Mouse (Mus musculus) urinary bladder, postnatal 14 days (tissue): Measurements from ENCODE around the gene Tmprss6.

Experiments
- DNase-seq: peaks from one replicate; pipeline ENCODE4 v3.0.0; 2021; ENCODE audit warnings: low spot score

Gene Tmprss6

DNA sequence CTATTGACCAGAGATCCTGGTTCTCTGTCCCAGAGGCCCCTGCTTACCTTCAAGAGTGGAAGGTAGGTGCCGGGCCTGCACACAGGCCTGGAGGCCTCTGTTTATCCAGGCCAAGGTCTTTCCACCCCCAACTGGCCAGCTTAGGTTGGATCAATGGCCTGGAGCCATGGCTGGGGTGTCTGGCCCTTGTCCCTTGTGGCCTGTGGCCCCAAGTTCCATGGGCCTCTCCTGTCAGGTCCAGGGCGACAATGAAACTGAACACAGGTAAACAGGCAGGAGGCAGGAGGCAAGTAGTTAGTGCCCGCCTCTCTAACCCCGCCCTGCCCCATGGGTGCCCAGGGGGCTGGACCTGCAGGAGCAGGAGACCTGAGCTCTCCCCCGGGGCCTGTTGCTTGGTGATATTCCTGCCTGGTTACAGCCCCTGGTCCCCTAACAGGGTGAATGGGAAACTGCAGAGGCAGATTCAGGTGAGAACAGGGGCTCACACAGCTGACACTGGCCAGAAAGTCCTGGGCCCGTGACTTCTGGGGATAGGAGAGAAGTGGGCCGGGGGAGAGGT lies at the start of gene Tmprss6:
TSS of gene Tmprss6 (minus strand) at position 256 of the 559 bp plus-strand sequence.
- DNase-seq = no peak

DNA sequence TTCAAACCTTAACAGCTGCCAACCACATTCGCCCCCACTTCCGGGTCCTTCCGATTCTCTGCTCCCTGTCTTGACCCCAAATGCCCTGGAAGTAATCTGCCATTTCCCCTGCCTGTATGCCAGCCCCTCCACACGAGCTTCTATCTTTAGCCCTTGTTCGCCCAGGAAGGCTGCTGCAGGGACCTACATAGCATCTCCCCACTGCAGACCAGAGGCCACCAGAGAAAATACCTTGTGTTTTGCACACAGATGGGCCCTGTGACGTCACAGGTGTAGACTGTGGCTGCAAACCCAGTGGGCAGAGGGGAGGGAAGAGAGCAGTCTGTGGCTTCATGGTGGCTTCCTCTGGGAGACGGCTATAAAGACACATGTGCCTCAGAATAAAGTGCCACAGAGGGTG lies 49.8 kb upstream of the Tmprss6 start:
- DNase-seq = no peak

DNA sequence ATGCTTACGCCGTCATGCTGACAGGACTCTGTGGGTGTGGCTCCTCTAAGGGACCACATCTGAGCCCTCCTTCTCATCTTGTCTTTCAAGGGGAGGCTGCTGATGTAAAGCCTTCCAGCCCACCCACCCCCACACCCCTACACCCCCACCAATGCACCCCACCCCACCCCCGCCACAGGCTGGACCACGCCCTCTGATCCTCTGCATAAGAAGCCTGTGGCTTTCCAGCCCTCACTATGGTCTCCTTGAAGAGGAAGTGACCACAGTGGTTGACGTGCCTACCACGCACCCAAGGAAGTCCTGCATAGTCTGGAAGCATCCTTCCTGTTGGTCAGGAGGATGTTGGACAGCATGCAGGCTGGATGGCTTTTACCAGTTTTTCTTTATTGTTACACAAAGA lies 47.3 kb upstream of the Tmprss6 start:
- DNase-seq = no peak

DNA sequence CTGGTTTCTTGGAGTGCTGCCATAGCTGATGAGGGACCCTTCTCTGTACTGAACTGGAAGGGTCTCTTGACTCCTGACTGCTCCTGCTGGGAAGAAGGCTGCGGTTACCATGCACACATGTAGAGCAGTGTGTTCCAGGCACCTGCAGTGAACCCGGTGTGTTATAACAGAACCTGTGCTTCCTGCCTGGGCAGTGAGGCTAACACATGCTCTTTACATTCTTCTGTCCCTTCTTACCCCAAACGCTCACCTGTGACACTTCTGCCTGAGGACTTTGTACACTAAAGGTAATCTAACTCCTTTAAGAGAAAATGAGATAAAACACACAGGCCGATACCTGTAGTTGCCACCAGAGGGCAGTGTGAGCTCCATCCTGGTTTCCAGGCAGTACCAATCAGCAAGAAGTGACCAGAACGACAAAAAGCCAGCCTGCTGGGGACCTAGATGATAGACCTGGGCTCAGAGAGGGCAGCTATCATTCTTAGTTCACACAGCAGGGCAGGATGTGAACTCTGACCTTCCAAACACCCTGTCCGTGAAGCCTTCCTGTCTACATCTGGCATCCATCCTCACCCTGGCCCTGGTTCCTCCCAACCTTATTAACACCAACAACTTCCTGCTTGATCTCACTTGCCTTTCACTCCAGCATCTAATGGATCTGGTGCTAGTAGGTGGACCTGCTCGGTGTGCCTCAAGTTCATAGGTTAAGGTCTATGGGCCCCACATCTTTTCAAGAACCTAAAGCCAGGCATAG lies 46.1 kb upstream of the Tmprss6 start:
- peak; percentile 81 for DNase-seq

DNA sequence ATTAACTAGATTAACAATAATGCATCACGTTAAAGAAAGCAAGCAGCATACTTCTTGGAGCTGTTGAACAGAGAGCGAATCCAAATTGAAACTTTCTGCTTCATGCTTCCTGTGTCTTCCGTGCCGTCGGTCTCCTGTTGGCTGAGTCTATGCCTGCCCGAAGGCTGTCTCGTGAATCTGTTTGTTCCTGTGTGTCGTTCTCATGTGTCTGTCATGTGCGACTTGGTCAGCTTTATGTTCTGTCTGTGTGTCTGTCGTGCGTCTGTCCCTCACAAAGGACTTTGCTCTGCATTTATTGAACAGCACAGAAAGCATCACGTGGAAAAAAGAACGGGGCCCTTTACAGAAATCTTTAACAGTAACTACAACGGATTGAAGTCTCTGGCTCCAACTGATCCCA lies 44.6 kb upstream of the Tmprss6 start:
- DNase-seq = no peak

DNA sequence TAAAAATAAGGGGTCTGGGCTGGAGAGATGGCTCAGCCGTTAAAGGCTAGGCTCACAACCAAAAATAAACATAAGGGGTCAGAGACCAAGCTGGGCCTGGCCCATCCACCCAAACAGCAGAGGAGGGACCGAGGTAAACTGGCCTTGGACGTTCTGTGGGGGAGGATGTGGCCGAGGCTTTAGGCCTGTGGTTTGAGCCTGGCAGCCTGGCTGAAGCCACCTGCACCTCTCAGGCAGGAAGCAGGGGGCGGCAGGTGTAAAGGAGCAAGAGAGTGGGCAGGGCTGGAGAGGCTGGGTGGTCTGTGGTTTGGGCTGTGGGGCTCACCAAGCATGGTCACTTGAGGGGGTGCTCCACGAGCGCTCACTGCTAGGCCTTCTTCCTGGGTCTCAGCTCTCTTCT lies 43.5 kb upstream of the Tmprss6 start:
- DNase-seq = no peak

DNA sequence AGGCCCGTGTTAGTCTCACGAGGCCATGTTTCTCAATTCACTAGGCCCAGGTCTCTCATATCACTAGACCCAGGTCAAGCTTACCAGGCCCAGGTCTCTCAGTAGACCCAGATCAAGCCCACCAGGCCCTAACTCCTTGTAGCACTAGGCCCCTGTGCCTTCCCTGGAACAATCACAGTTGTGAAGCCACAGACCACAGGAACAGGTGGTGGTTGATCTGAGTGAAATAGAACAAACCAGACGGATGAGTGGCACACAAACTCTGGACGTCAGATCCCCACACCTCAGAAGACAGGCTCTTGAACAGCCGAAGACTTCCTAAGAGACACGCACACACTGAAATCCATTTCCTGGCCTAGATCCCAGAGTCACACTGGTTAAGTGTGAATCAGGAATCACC lies 42.3 kb upstream of the Tmprss6 start:
- no peak for DNase-seq

DNA sequence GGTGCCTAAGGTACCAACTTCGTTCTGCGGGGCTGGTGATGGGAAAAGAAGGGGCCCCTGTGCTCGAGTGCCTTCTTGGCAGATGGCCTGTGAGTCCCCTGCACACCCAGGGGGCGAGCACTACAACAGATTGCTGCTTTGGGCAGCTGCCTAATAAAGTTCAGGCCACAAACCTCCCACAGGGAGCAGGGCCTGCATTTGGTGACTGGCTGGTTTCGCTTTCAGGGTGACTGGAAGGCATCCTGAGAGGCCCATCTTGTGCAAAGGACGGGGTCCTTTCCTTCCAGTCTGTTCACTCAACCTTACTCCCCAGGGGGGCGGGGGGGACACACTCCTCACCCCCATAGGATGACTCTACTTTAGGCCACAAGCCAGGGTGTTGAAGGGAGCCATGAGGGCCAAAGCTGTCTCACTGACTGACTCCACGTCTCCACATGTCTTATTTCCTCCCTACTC lies 41.7 kb upstream of the Tmprss6 start:
- no peak for DNase-seq

DNA sequence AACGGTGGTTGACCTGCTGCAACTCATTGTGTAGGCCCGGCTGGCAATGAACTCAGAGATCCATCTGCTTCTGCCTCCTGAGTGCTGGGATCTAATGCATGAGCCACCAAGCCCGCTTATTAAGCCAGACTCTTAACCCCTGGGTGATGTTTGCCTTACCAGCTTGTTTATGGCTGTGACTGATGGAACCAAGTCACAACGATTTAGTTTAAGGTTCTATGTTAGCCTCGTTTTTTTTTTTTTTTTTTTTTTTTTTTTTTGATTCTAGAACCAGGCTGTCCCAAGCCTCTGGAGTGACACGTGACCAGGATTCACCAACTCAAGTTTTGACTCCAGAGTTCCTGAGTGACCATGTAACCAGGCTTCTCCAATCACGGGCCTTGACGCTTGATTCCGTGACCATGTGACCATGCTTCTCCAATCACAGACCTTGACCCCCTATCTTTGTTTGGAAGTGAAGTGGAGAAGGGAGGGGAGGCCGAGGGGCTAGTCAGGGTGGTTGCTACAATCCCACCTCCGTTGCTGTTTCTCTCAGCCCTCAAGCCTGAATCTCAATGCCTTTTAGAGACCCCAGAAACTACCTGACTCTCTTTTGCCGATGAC lies 41.0 kb upstream of the Tmprss6 start:
- no peak for DNase-seq

DNA sequence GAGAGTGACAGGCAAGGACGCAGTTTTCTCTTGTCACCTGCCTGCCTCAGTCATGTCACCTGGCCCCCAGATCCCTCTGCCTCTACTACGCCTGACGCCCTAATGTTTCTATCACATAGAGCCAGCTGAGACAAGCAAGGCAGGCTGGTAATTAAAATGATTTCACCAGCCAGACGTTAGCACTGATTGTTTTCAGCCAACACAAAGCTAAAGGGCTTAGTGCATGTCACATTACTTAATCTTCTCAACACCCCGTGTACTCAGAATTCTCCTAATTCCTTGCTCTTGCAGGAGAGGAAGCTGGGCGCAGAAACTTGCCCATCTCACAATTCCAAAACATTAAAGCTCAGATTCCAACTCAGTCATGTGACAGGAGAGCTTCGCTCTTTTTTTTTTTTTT lies 40.0 kb upstream of the Tmprss6 start:
- no peak for DNase-seq

DNA sequence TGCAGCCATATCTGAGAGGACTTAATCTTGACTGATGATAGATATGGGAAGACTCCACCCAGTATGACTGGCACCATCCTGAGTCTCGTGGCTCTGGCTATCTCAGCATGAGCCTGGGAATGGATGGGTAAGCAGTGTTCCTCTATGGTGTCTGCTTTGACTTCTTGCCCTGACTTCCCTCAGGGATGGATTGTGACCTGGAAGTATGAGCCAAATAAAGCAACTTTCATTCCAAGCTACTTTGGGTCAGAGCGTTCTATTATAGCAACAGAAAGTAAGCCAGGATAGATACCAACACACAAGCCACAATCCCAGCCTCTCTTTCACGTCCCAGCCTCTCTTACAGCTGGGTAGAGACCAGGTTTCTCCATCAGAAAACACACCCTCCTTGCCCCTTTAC lies 37.1 kb upstream of the Tmprss6 start:
- DNase-seq = no peak

DNA sequence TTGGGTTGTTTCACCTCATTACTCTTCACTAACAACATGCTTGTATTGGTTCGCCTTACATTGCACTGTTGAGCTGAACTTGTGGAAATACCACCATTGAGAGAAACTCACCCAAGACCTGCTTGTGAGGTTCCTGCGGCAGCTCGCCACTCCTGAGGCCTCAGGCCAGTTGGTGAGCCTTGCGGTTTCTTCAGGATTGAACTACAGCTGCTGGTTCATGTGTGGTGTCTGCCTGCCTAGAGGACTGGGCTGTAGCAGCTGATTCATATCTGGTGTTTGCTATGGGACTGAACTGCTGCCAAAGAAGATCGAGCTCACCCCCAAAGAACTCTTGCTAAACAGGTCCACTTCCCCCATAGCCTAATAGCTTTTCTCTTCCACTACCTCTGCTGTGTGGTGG lies 36.4 kb upstream of the Tmprss6 start:
- DNase-seq = no peak

DNA sequence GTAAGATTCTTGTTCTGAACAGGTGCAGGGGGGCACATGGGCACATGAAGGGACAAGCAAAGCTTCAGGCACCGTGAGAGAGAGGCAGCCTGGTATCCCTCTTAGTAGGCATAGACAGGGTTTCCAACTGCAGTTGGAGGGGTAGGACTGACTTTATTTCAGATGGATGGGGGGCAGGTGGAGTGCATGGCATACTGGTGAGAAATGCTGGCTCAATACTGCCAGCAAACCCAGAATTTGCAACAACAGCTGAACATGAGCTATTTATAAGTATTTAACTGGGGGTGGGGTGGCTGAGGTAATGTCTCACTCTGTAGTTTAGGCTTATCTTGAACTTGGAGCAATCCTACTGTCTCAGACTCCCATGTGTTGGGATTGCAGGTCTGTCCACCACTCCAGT lies 35.6 kb upstream of the Tmprss6 start:
- no peak for DNase-seq

DNA sequence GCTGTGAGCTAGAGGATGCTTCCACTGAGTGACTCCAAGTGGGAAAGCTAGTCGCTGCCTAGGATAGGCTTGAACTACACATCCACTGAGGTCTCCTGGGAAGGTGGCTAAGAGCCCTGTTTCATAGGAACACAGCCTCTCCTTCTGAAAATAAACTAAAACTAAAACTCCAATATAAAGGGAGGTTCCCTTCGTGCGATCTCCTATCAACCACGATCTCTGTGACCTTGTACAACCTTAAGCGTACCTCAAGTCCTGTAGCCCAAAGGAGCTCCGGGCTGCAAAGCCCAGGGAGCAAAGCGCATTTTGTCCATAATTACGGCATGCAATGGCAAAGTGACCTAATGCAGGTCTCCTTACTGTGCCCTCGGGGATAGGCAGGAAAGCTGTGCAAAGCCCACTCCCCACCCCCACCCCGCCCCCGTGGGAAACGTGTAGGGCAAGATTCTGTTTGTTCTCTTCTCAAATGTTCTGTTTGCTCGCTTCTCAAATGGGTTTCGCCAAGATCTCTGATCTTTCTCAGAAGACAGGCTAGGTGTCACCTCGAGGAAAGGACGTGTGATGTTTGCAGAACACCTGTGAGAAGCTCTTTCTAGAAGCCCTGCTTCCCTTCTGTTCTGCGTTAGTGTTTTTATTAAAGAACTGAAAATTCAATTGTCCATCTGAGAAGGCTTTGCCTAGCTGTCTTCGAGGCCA lies 34.2 kb upstream of the Tmprss6 start:
- no peak for DNase-seq

DNA sequence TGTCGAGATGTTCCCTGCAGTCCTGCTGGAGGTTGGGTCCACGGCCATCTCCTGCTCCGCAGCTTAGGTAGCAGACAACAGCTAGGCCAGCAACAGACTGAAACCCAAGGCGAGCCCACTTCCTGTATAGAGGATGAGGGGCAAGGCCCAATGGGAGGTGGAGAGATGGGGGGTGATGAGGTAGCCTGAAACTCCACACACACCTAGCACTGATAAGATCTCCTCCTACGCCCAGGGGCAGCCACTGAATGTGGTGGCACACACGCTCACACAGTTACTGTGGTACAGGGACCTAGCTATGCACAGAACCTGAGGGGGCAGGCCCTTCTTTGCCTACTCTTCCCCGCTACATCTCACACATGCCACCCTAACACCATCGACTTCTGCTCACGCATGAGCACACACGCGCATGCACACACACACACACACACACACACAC lies 26.6 kb upstream of the Tmprss6 start, which contains the start of gene Il2rb:
TSS of gene Il2rb (minus strand) at position 304 of the 439 bp plus-strand sequence.
- no peak for DNase-seq

DNA sequence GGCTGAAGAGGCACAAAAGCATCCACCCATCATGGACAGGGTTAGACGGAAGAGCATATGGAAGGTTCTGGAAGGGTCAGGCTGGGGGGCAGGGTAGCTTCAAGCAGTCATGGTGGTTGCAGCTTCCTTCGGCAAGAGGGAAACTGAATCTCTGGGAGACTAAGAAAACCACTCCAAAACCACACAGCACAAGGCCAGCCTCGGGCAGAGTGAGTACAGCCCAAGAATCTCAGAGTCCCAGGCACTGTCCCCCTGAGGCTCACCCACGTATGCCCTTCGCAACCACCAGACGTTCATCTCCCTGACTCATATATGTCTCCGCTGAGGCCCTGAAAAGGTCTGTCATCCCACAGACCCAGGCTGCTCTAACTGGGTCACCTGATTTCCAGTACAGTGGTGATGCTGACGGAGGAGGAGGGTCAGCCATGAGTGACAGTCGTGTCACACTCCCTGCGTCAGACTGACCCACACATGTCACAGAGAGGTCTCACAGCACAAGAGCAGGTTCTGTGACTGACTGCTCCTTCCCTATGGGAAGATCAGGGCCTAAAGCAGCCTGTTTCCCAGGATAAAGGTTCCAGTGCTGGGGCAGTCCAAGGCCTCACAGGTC lies 25.1 kb upstream of the Tmprss6 start:
- DNase-seq = no peak

DNA sequence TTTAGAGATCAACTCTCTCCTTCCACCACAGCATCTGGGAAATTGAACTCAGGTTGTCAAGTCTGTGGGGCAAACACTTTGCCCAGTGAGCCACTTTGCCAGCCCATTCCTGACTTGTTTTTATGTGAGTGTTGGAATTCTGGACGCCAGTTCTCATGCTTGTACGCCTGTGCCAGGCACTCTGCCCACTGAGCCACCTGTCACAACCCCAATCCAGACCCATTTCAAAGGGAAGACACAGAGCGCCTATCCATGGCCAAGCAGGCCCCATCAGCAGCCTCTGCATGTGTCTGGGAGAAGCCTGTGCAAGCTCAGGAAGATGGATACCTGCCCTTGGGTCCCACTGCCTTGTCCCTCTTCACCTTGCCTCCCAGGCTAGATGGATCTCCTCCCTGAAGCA lies 22.9 kb upstream of the Tmprss6 start:
- DNase-seq = no peak

DNA sequence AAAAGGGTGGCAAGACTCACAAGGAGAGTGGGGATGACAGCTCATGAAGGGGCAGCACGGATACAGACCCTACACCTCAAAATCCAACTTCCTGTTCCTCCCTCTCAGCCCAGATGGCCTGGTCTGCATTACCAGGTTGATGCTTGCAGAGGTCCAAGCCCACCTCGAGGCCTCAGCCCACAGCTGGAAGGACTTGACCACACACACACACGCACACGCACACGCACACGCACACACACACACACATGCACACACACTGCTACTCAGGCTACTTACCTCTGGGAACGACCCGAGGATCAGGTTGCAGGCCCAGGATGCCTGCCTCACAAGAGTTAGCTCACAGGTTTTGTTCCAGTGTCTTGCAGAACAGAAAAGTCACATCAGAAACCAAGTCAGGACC lies 21.5 kb upstream of the Tmprss6 start:
- no peak for DNase-seq

DNA sequence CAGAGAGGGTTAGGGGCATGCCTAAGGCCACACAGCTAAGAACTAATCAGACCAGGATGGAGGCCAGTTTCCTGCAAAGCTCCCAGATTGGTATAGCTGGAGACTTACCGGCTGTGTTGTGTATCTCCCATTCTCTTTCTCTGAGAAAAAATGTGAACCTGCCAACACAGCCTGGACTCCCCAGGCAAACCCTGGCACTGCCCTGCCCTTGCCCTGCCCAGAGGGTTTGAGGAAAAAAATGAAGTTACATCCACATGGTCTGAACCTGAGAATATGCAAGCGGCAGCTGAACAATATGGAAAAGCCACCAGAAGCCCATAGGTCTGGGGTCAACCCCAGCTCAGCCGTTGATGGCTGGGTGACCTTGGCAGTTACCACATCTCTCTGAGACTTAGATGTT lies 20.8 kb upstream of the Tmprss6 start:
- DNase-seq = no peak

DNA sequence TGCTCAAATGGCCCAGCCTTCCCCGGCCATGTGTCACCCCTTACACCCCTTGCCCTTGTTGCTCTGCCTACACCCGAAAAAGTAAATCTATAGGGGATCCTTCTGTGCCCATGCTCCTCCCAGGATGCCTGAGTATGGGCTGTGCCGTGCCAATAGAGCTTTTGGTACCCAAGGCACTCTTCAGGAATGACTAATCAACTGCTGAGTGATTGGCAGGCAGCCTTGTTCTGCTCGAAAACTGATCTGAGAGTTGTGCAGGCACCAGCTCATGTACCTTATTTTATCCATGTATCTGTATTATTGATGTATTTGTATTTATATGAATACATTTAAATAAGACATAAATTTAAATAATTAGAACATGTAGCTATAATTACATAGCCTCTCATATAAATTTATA lies 18.6 kb upstream of the Tmprss6 start:
- DNase-seq = no peak

DNA sequence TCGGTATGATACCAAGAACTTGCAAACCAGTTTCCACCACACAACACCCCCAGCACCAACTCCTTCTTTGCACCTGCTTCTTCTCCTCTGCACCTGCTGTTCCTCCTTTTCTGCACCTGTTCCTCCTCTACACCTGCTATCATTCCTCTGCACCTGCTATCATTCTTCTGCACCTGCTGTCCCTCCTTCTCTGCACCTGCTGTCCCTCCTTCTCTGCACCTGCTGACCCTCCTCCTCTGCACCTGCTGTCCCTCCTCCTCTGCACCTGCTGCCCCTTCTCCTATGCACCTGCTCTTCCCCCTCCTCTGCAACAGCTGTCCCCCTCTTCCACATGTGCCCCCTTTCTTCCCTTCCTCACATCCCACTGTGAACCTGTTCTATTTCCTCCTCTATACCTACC lies 18.1 kb upstream of the Tmprss6 start:
- no peak for DNase-seq

DNA sequence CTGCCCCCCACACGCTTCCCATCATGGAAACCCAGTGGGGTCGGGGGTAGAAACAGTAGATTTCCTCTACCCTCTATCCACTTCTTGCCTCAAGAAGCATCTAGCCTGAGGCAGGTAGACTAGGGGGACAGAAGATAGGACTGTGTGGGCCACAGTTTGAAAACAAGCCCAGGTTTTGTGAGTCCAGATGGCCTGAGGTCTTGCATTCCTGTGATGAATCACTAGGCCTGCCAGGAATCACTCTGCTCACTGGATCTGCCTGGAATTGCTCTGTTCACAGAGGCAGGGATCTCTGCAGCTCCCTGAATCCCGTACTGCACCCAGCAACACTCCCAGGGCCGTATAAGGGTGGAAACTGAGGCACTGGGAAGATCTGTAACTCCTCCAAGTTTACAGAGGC lies 14.9 kb upstream of the Tmprss6 start:
- DNase-seq = no peak
